ENCODE assay signal across 11 mouse cellular contexts in the genomic region with DNA sequence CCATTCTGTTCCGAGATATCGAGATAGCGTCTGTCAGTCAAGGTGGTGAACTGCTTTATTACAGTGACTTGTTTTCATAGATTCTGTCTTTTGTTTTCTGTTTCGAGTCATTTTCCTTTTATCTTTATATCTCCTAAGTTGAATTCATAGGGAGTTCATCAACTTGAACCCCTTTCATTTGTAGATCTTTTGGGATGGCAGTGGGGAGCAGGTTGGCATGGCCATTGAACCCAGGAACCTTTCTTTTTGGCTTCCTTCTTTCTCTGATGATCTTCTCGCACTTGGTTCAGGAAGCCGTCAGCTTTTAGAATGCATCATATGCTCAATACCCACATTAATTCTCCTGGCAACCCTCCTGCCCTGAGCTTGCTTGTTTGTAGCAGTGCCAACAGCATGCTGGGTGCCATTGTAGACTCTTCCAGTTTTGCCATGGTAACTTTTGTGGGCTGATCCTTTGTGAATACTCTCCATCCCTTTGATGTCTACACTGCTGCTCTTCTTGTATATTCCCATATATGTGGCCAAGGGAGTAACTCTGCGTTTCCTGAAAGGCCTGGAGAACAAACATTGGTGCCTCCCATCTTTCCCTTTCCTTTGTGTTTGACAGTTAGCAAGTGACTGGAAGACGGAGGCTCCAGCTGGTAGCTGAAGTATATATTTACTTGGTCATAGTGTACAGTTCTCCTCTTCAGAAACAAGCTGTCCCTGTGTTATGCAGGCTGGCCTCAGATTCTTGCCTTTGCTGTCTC. TPM values are rescaled to one million over a fixed set of nuclear protein-coding genes. Genes with fewer than 3 reads are reported as not detected.
DNase-seq lines count a peak whose midpoint lies in the region; ATAC-seq and TF ChIP-seq lines count a peak whose summit lies in the region.
"Had no signal": no experiment of that assay in that cellular context is flagged by ENCODE, and none has a peak within 500 bp of the region (broad histone marks: within the 10 kb centered on the region; RNA-seq: fewer than 3 reads in every experiment).

No protein-coding gene starts in this region.

- DNase-seq in lung, postnatal 0 days (ENCODE audit: low spot score), result peak; percentile 55
- no peak for DNase-seq in lung, adult 2 months
- no peak for DNase-seq in forebrain, embryonic 10.5 days (ENCODE audit: extremely low spot score, low spot score)
- peak; percentile 59 to 88 for DNase-seq in layer of hippocampus, adult 18-20 months (ENCODE audit: low spot score in 2 of 2)
- DNase-seq in midbrain, postnatal 0 days (ENCODE audit: low spot score), result peak; percentile 90
- no peak for DNase-seq in ovary, postnatal 14 days (ENCODE audit: low spot score)
- DNase-seq in gastrocnemius, postnatal 10 days, result no peak
- DNase-seq: heart, adult 18-20 months; kidney, adult 11 months had no signal

- H3K9me3 ChIP-seq in lung, postnatal 0 days (ENCODE audit: low read length), result no peaks in the 10 kb centered on the region
- H3K9me3 ChIP-seq in forebrain, embryonic 10.5 days, result no peaks in the 10 kb centered on the region
- H3K9me3 ChIP-seq in midbrain, postnatal 0 days (ENCODE audit: low read length), result no peaks in the 10 kb centered on the region
- no peaks in the 10 kb centered on the region for H3K9me3 ChIP-seq in intestine, embryonic 15.5 days

- H3K4me3 ChIP-seq in lung, postnatal 0 days (ENCODE audit: low read depth, low read length), result no peak overlapping the region
- H3K4me3 ChIP-seq in lung, adult 2 months (replicated peaks; ENCODE audit: extremely low read depth, low read depth, low read length), result no peak overlapping the region
- peak overlapping the region; percentile 12; the same call in 1 of the 2 replicates for H3K4me3 ChIP-seq in forebrain, embryonic 10.5 days
- H3K4me3 ChIP-seq in midbrain, postnatal 0 days (ENCODE audit: low read depth, low read length), result no peak overlapping the region
- H3K4me3 ChIP-seq in intestine, embryonic 15.5 days (replicated peaks), result no peak overlapping the region

- peak; percentile 66 for ATAC-seq in lung, postnatal 0 days
- ATAC-seq in midbrain, postnatal 0 days (ENCODE audit: low FRiP score), result peak; percentile 73
- ATAC-seq in intestine, embryonic 15.5 days, result no peak

- H3K36me3 ChIP-seq in lung, postnatal 0 days (ENCODE audit: insufficient read depth, low read length), result peaks cover 40% of the 10 kb centered on the region; the same call in 1 of the 2 replicates
- H3K36me3 ChIP-seq in forebrain, embryonic 10.5 days (replicated peaks), result peaks cover 57% of the 10 kb centered on the region
- H3K36me3 ChIP-seq in midbrain, postnatal 0 days (ENCODE audit: insufficient read depth, low read length), result peaks cover 25% of the 10 kb centered on the region
- H3K36me3 ChIP-seq in intestine, embryonic 15.5 days, result peaks cover 31% of the 10 kb centered on the region

- H3K27ac ChIP-seq in lung, postnatal 0 days (ENCODE audit: low read length), result no peak overlapping the region
- H3K27ac ChIP-seq in forebrain, embryonic 10.5 days, result peak overlapping the region; percentile 70; the same call in 1 of the 2 replicates
- peak overlapping the region; percentile 57 for H3K27ac ChIP-seq in midbrain, postnatal 0 days (ENCODE audit: low read depth, low read length)
- H3K27ac ChIP-seq in intestine, embryonic 15.5 days, result no peak overlapping the region
- H3K27ac ChIP-seq: macrophage had no signal

- WGBS in lung, postnatal 0 days, result 62% methylated on average over 8 of the region's 8 CpGs
- 41% methylated on average over 8 of the region's 8 CpGs for WGBS in lung, adult 2 months
- 79% methylated on average over 8 of the region's 8 CpGs for WGBS in forebrain, embryonic 10.5 days
- 32% methylated on average over 8 of the region's 8 CpGs for WGBS in midbrain, postnatal 0 days
- 83% methylated on average over 8 of the region's 8 CpGs for WGBS in intestine, embryonic 15.5 days

- TF ChIP-seq POLR2A in lung, adult 2 months (IDR thresholded peaks at IDR 0.05; ENCODE audit: borderline replicate concordance, extremely low read depth, low read depth, low read length), result no peak

- TF ChIP-seq CTCF in lung, postnatal 0 days (IDR thresholded peaks at IDR 0.05), result no peak
- TF ChIP-seq CTCF in lung, adult 2 months (IDR thresholded peaks at IDR 0.05; ENCODE audit: insufficient read depth, low read length), result no peak
- TF ChIP-seq CTCF in midbrain, postnatal 0 days (IDR thresholded peaks at IDR 0.05), result no peak

- no peak overlapping the region for H3K9ac ChIP-seq in lung, postnatal 0 days (replicated peaks; ENCODE audit: low read depth)
- H3K9ac ChIP-seq in midbrain, postnatal 0 days (replicated peaks; ENCODE audit: low read length, poor library complexity, severe bottlenecking), result no peak overlapping the region
- no peak overlapping the region for H3K9ac ChIP-seq in intestine, embryonic 15.5 days

- H3K27me3 ChIP-seq in lung, postnatal 0 days (replicated peaks; ENCODE audit: insufficient read depth, low read length), result no peaks in the 10 kb centered on the region
- H3K27me3 ChIP-seq in forebrain, embryonic 10.5 days (ENCODE audit: poor library complexity, severe bottlenecking), result no peaks in the 10 kb centered on the region
- no peaks in the 10 kb centered on the region for H3K27me3 ChIP-seq in midbrain, postnatal 0 days (ENCODE audit: insufficient read depth, low read length)
- no peaks in the 10 kb centered on the region for H3K27me3 ChIP-seq in intestine, embryonic 15.5 days (replicated peaks)

- no peaks in the 10 kb centered on the region for H3K4me1 ChIP-seq in lung, postnatal 0 days (ENCODE audit: insufficient read depth, low read depth, low read length)
- H3K4me1 ChIP-seq in lung, adult 2 months (ENCODE audit: control insufficient read depth, insufficient read depth, low read length), result peaks cover 10% of the 10 kb centered on the region
- peaks cover 23% of the 10 kb centered on the region for H3K4me1 ChIP-seq in forebrain, embryonic 10.5 days
- no peaks in the 10 kb centered on the region for H3K4me1 ChIP-seq in midbrain, postnatal 0 days (ENCODE audit: insufficient read depth, low read length)
- H3K4me1 ChIP-seq in intestine, embryonic 15.5 days (replicated peaks), result no peaks in the 10 kb centered on the region

- peak; percentile 53 for TF ChIP-seq EP300 in lung, postnatal 0 days (IDR thresholded peaks at IDR 0.05)

- no peak overlapping the region for H3K4me2 ChIP-seq in lung, postnatal 0 days (replicated peaks; ENCODE audit: low read depth, low read length)
- no peak overlapping the region for H3K4me2 ChIP-seq in midbrain, postnatal 0 days (ENCODE audit: low read depth, low read length, poor library complexity, severe bottlenecking)
- no peak overlapping the region for H3K4me2 ChIP-seq in intestine, embryonic 15.5 days (replicated peaks)

RNA-seq across cellular contexts. Expression of gene Akt2, which starts 22.6 kb away (rescaled TPM):
- polyA plus RNA-seq in lung, postnatal 0 days (2015; fragmentation: Nextera tagmentation; extraction: Ambion mirVana), result 64.1 and 72.9 TPM in 2 replicates
- polyA plus RNA-seq in lung, adult 2 months (2012; rRNA removed), result 81.4 and 101 TPM in 2 replicates
- 73.3 and 78.8 TPM in 2 replicates for polyA plus RNA-seq in forebrain, embryonic 10.5 days (2016; fragmentation: Nextera tagmentation; extraction: Ambion mirVana)
- 100 to 1,000 TPM in 1 of 2 experiments, 10 to 100 TPM in 1; 88.8 to 103 TPM for total RNA-seq in layer of hippocampus, adult 18-20 months (2021)
- total RNA-seq in midbrain, postnatal 0 days (2014; rRNA removed), result 42.8 and 46.7 TPM in 2 replicates
- polyA plus RNA-seq in midbrain, postnatal 0 days (2015; fragmentation: Nextera tagmentation; extraction: Ambion mirVana), result 37.7 and 38.1 TPM in 2 replicates
- polyA plus RNA-seq in intestine, embryonic 15.5 days (2015; fragmentation: Nextera tagmentation; extraction: Ambion mirVana), result 68.4 and 71.1 TPM in 2 replicates
- total RNA-seq in gastrocnemius, postnatal 10 days (2021), result 100 to 1,000 TPM; 128 to 134 TPM

RNA-seq across cellular contexts. Expression of gene Ttc9b, which starts 39.8 kb away (rescaled TPM):
- 0.12 TPM in 1 of 2 replicates, not detected in the other for polyA plus RNA-seq in lung, postnatal 0 days (2015; fragmentation: Nextera tagmentation; extraction: Ambion mirVana)
- polyA plus RNA-seq in lung, adult 2 months (2012; rRNA removed), result not detected in 2 replicates
- 2.8 and 3.7 TPM in 2 replicates for polyA plus RNA-seq in forebrain, embryonic 10.5 days (2016; fragmentation: Nextera tagmentation; extraction: Ambion mirVana)
- total RNA-seq in layer of hippocampus, adult 18-20 months (2021), result 10 to 100 TPM; 45.3 to 45.7 TPM
- total RNA-seq in midbrain, postnatal 0 days (2014; rRNA removed), result 111 and 114 TPM in 2 replicates
- polyA plus RNA-seq in midbrain, postnatal 0 days (2015; fragmentation: Nextera tagmentation; extraction: Ambion mirVana), result 125 and 133 TPM in 2 replicates
- polyA plus RNA-seq in intestine, embryonic 15.5 days (2015; fragmentation: Nextera tagmentation; extraction: Ambion mirVana), result 2.3 and 2.5 TPM in 2 replicates
- under 1 TPM; 0.12 to 0.29 TPM for total RNA-seq in gastrocnemius, postnatal 10 days (2021)
- total RNA-seq: heart, adult 18-20 months had no signal
- polyA plus RNA-seq: macrophage had no signal

Comparison
In these comparisons a context has a peak if more than half of its experiments do, and no peak if none do; other contexts are left out.
1. DNase-seq: peak in lung, postnatal 0 days (single experiment), layer of hippocampus, adult 18-20 months (2 of 2) and midbrain, postnatal 0 days (single experiment); none in lung, adult 2 months (single experiment), forebrain, embryonic 10.5 days (single experiment), ovary, postnatal 14 days (single experiment) and gastrocnemius, postnatal 10 days (single experiment).
2. H3K27ac ChIP-seq: peak in forebrain, embryonic 10.5 days (single experiment) and midbrain, postnatal 0 days (single experiment); none in lung, postnatal 0 days (single experiment) and intestine, embryonic 15.5 days (single experiment).
3. RNA of gene Ttc9b, which starts 39.8 kb away (polyA plus RNA-seq): 125 to 133 TPM in midbrain, postnatal 0 days; 2.8 to 3.7 TPM in forebrain, embryonic 10.5 days, 2.3 to 2.5 TPM in intestine, embryonic 15.5 days, 0.12 TPM in lung, postnatal 0 days and not detected in lung, adult 2 months; every median in the first group is over 10 times any median in the second.